8 mouse cellular contexts compared by ENCODE assay signal in genomic region chr8:60984260-60985010, GRCm38 (mm10). TPM values are rescaled to one million over a fixed set of nuclear protein-coding genes. Genes with fewer than 3 reads are reported as not detected.
DNase-seq lines count a peak whose midpoint lies in the region; ATAC-seq and TF ChIP-seq lines count a peak whose summit lies in the region.
"Not testable (repeated sequence)": the region's sequence is repeated elsewhere in the genome, so short reads cannot be mapped to it uniquely, and the experiment has no call there.

No protein-coding gene starts in this region.

- TF ChIP-seq EP300 in liver, postnatal 0 days (IDR thresholded peaks at IDR 0.05; ENCODE audit: low read depth), result peak; percentile 28; the same call in 1 of the 2 replicates

- not testable (repeated sequence) for H3K4me1 ChIP-seq in forebrain, embryonic 14.5 days (ENCODE audit: control insufficient read depth, insufficient read depth, low read length); heart, embryonic 11.5 days (ENCODE audit: control insufficient read depth, insufficient read depth, low read length); liver, embryonic 11.5 days (replicated peaks; ENCODE audit: control insufficient read depth, insufficient read depth, low read length); midbrain, postnatal 0 days (ENCODE audit: insufficient read depth, low read length); stomach, embryonic 16.5 days (ENCODE audit: control insufficient read depth, insufficient read depth, low read length)
- H3K4me1 ChIP-seq in hindbrain, embryonic 15.5 days (replicated peaks), result peaks cover 21% of the 10 kb centered on the region
- H3K4me1 ChIP-seq in liver, postnatal 0 days (ENCODE audit: insufficient read depth), result peaks cover 10% of the 10 kb centered on the region

- H3K27ac ChIP-seq in forebrain, embryonic 14.5 days (ENCODE audit: low read depth, low read length); heart, embryonic 11.5 days (ENCODE audit: low read depth, low read length); hindbrain, embryonic 15.5 days (replicated peaks); liver, embryonic 11.5 days (ENCODE audit: low read depth, low read length); midbrain, postnatal 0 days (ENCODE audit: low read depth, low read length); stomach, embryonic 16.5 days (ENCODE audit: low read length): not testable (repeated sequence)
- H3K27ac ChIP-seq in liver, postnatal 0 days (ENCODE audit: low read depth), result peak overlapping the region; percentile 98

- H3K4me2 ChIP-seq in forebrain, embryonic 14.5 days (ENCODE audit: low read length), result peak overlapping the region; percentile 97
- H3K4me2 ChIP-seq in heart, embryonic 11.5 days, result peak overlapping the region; percentile 88
- H3K4me2 ChIP-seq in hindbrain, embryonic 15.5 days, result peak overlapping the region; percentile 93; the same call in 1 of the 2 replicates
- peak overlapping the region; percentile 85 for H3K4me2 ChIP-seq in liver, embryonic 11.5 days
- peak overlapping the region; percentile 83 for H3K4me2 ChIP-seq in liver, postnatal 0 days (ENCODE audit: low read depth, low read length)
- peak overlapping the region; percentile 88; the same call in 1 of the 2 replicates for H3K4me2 ChIP-seq in midbrain, postnatal 0 days (ENCODE audit: low read depth, low read length, poor library complexity, severe bottlenecking)
- H3K4me2 ChIP-seq in stomach, embryonic 16.5 days (ENCODE audit: low read depth, low read length), result peak overlapping the region; percentile 87; the same call in 1 of the 2 replicates

- not testable (repeated sequence) for H3K36me3 ChIP-seq in forebrain, embryonic 14.5 days (ENCODE audit: control insufficient read depth, insufficient read depth, low read length); heart, embryonic 11.5 days (ENCODE audit: control insufficient read depth, insufficient read depth, low read length); hindbrain, embryonic 15.5 days; liver, embryonic 11.5 days (ENCODE audit: control insufficient read depth, insufficient read depth, low read length); liver, postnatal 0 days (replicated peaks; ENCODE audit: insufficient read depth, low read length); midbrain, postnatal 0 days (ENCODE audit: insufficient read depth, low read length); stomach, embryonic 16.5 days (ENCODE audit: control insufficient read depth, insufficient read depth, low read length)

- not testable (repeated sequence) for H3K27me3 ChIP-seq in forebrain, embryonic 14.5 days (replicated peaks; ENCODE audit: control insufficient read depth, insufficient read depth, low read length); heart, embryonic 11.5 days (ENCODE audit: control insufficient read depth, insufficient read depth, low read length); hindbrain, embryonic 15.5 days; liver, embryonic 11.5 days (replicated peaks; ENCODE audit: control insufficient read depth, insufficient read depth, low read length); liver, postnatal 0 days (ENCODE audit: insufficient read depth, low read length); midbrain, postnatal 0 days (ENCODE audit: insufficient read depth, low read length); stomach, embryonic 16.5 days (ENCODE audit: control insufficient read depth, insufficient read depth, low read length)

- not testable (repeated sequence) for ATAC-seq in forebrain, embryonic 14.5 days; heart, embryonic 11.5 days (replicated peaks; ENCODE audit: insufficient number of reproducible peaks, low FRiP score, low TSS enrichment); hindbrain, embryonic 15.5 days (ENCODE audit: low FRiP score, low read depth); liver, embryonic 11.5 days (replicated peaks; ENCODE audit: low FRiP score); liver, postnatal 0 days; midbrain, postnatal 0 days (ENCODE audit: low FRiP score); stomach, embryonic 16.5 days (ENCODE audit: insufficient read depth, low FRiP score)

- H3K9me3 ChIP-seq in forebrain, embryonic 14.5 days (replicated peaks; ENCODE audit: control insufficient read depth, low read length); heart, embryonic 11.5 days (replicated peaks; ENCODE audit: control insufficient read depth, low read length); hindbrain, embryonic 15.5 days; liver, embryonic 11.5 days (ENCODE audit: control insufficient read depth, low read length); liver, postnatal 0 days (ENCODE audit: low read length); midbrain, postnatal 0 days (ENCODE audit: low read length); stomach, embryonic 16.5 days (replicated peaks; ENCODE audit: control insufficient read depth, low read length): not testable (repeated sequence)

- TF ChIP-seq CTCF in liver, postnatal 0 days (IDR thresholded peaks at IDR 0.05; ENCODE audit: low read depth); midbrain, postnatal 0 days (IDR thresholded peaks at IDR 0.05): not testable (repeated sequence)

- WGBS in forebrain, embryonic 14.5 days, result 94% methylated on average over 17 of the region's 17 CpGs
- 74% methylated on average over 17 of the region's 17 CpGs for WGBS in heart, embryonic 11.5 days (ENCODE audit: insufficient replicate concordance)
- WGBS in hindbrain, embryonic 15.5 days, result 92% methylated on average over 17 of the region's 17 CpGs
- 81% methylated on average over 17 of the region's 17 CpGs for WGBS in liver, embryonic 11.5 days
- 83% methylated on average over 17 of the region's 17 CpGs for WGBS in liver, postnatal 0 days (ENCODE audit: insufficient replicate concordance)
- 94% methylated on average over 17 of the region's 17 CpGs for WGBS in midbrain, postnatal 0 days
- WGBS in stomach, embryonic 16.5 days, result 89% methylated on average over 17 of the region's 17 CpGs

- DNase-seq in R1 (ENCODE audit: low read depth, low spot score), result peak; percentile 16
- not testable (repeated sequence) for DNase-seq in forebrain, embryonic 14.5 days (ENCODE audit: low spot score); liver, embryonic 11.5 days (ENCODE audit: low spot score); liver, postnatal 0 days; midbrain, postnatal 0 days (ENCODE audit: low spot score)

- H3K9ac ChIP-seq in forebrain, embryonic 14.5 days (ENCODE audit: low read length); heart, embryonic 11.5 days (ENCODE audit: low read depth, low read length); hindbrain, embryonic 15.5 days; liver, embryonic 11.5 days (ENCODE audit: low read depth, low read length); midbrain, postnatal 0 days (replicated peaks; ENCODE audit: low read length, poor library complexity, severe bottlenecking); stomach, embryonic 16.5 days (ENCODE audit: low read length): not testable (repeated sequence)
- H3K9ac ChIP-seq in liver, postnatal 0 days (replicated peaks), result peak overlapping the region; percentile 90; the same call in 1 of the 2 replicates

- H3K4me3 ChIP-seq in forebrain, embryonic 14.5 days (ENCODE audit: low read depth, low read length); hindbrain, embryonic 15.5 days; stomach, embryonic 16.5 days (replicated peaks; ENCODE audit: low read length): not testable (repeated sequence)
- H3K4me3 ChIP-seq in heart, embryonic 11.5 days (ENCODE audit: low read depth, low read length), result 0 out of 2 replicates have a peak overlapping the region, but pooled peaks have one; percentile 68
- peak overlapping the region; percentile 93; the same call in 1 of the 2 replicates for H3K4me3 ChIP-seq in liver, embryonic 11.5 days (ENCODE audit: low read depth, low read length)
- H3K4me3 ChIP-seq in liver, postnatal 0 days (ENCODE audit: low read depth, low read length), result peak overlapping the region; percentile 87
- peak overlapping the region; percentile 89 for H3K4me3 ChIP-seq in midbrain, postnatal 0 days (ENCODE audit: low read depth, low read length)

RNA-seq across cellular contexts. Expression of gene Clcn3, which starts 1.3 kb away (rescaled TPM):
- polyA plus RNA-seq in forebrain, embryonic 14.5 days (2014; fragmentation: Nextera tagmentation; extraction: Ambion mirVana), result 55.1 and 59.9 TPM in 2 replicates
- 24.4 and 29.2 TPM in 2 replicates for polyA plus RNA-seq in heart, embryonic 11.5 days (2014; fragmentation: Nextera tagmentation; extraction: Ambion mirVana)
- polyA plus RNA-seq in hindbrain, embryonic 15.5 days (2015; fragmentation: Nextera tagmentation; extraction: Ambion mirVana), result 69.4 and 69.8 TPM in 2 replicates
- polyA plus RNA-seq in liver, embryonic 11.5 days (2014; fragmentation: Nextera tagmentation; extraction: Ambion mirVana), result 42.9 and 43.8 TPM in 2 replicates
- polyA plus RNA-seq in liver, postnatal 0 days (2015; fragmentation: Nextera tagmentation; extraction: Ambion mirVana), result 22.9 and 23.3 TPM in 2 replicates
- total RNA-seq in midbrain, postnatal 0 days (2014; rRNA removed), result 96.5 and 121 TPM in 2 replicates
- polyA plus RNA-seq in midbrain, postnatal 0 days (2015; fragmentation: Nextera tagmentation; extraction: Ambion mirVana), result 78.8 and 79.5 TPM in 2 replicates
- 31.0 and 32.7 TPM in 2 replicates for polyA plus RNA-seq in stomach, embryonic 16.5 days (2015; fragmentation: Nextera tagmentation; extraction: Ambion mirVana)

RNA-seq across cellular contexts. Expression of gene Nek1, which starts 8.6 kb away (rescaled TPM):
- 19.9 and 25.2 TPM in 2 replicates for polyA plus RNA-seq in forebrain, embryonic 14.5 days (2014; fragmentation: Nextera tagmentation; extraction: Ambion mirVana)
- 15.4 and 16.4 TPM in 2 replicates for polyA plus RNA-seq in heart, embryonic 11.5 days (2014; fragmentation: Nextera tagmentation; extraction: Ambion mirVana)
- 26.0 and 29.1 TPM in 2 replicates for polyA plus RNA-seq in hindbrain, embryonic 15.5 days (2015; fragmentation: Nextera tagmentation; extraction: Ambion mirVana)
- polyA plus RNA-seq in liver, embryonic 11.5 days (2014; fragmentation: Nextera tagmentation; extraction: Ambion mirVana), result 14.1 and 17.1 TPM in 2 replicates
- polyA plus RNA-seq in liver, postnatal 0 days (2015; fragmentation: Nextera tagmentation; extraction: Ambion mirVana), result 3.4 and 4.4 TPM in 2 replicates
- total RNA-seq in midbrain, postnatal 0 days (2014; rRNA removed), result 15.0 and 17.5 TPM in 2 replicates
- polyA plus RNA-seq in midbrain, postnatal 0 days (2015; fragmentation: Nextera tagmentation; extraction: Ambion mirVana), result 22.0 and 22.4 TPM in 2 replicates
- 17.5 and 17.9 TPM in 2 replicates for polyA plus RNA-seq in stomach, embryonic 16.5 days (2015; fragmentation: Nextera tagmentation; extraction: Ambion mirVana)
